Mouse (Mus musculus) G1E (cell line): ENCODE data around the gene Tfdp2. TPM values are rescaled to one million over a fixed set of nuclear protein-coding genes. Genes with fewer than 3 reads are reported as not detected.
A peak's percentile ranks its signal among the peaks of the same experiment; 100 is the strongest.

Experiments
- ATAC-seq: 2 replicates; pipeline ENCODE4 v1.8.0; 2016; ENCODE audit warnings: mild to moderate bottlenecking; ENCODE audit not compliant: insufficient number of reproducible peaks, poor library complexity, low FRiP score, severe bottlenecking; ENCODE audit errors: extremely low read depth
- DNase-seq: peaks from one replicate; pipeline ENCODE4 v3.0.0; 2012; ENCODE audit warnings: low spot score
- H3K27me3 ChIP-seq: 2 replicates; pipeline ENCODE4 v1.6.1; 2012; ENCODE audit warnings: mild to moderate bottlenecking, low read length, inconsistent platforms; ENCODE audit not compliant: insufficient read depth
- H3K36me3 ChIP-seq: replicated peaks from 2 replicates; pipeline ENCODE3; 2012; ENCODE audit warnings: mild to moderate bottlenecking, inconsistent platforms
- H3K4me1 ChIP-seq: 2 replicates; pipeline ENCODE4 v1.6.1; 2012; ENCODE audit warnings: low read depth, low read length, inconsistent platforms, mixed read lengths; ENCODE audit not compliant: insufficient read depth
- H3K4me3 ChIP-seq: 2 replicates; pipeline ENCODE4 v1.5.1; 2012; ENCODE audit warnings: low read depth, mild to moderate bottlenecking, inconsistent platforms, low read length, moderate library complexity, mixed read lengths
- H3K9me3 ChIP-seq: replicated peaks from 2 replicates; pipeline ENCODE4 v1.6.1; 2012; ENCODE audit warnings: inconsistent platforms
- CTCF ChIP-seq: IDR thresholded peaks from 2 replicates; pipeline ENCODE4 v1.5.1; 2012; ENCODE audit warnings: low read depth, low read length, inconsistent platforms, mixed read lengths
- GATA1 ChIP-seq: IDR thresholded peaks from 2 replicates; pipeline ENCODE4 v1.6.1; 2012; ENCODE audit warnings: borderline replicate concordance, low read length, inconsistent platforms, mixed read lengths
- GATA2 ChIP-seq: IDR thresholded peaks from 2 replicates; pipeline ENCODE4 v1.6.1; 2012; ENCODE audit warnings: low read depth, low read length, inconsistent platforms, borderline replicate concordance
- POLR2AphosphoS5 ChIP-seq: IDR thresholded peaks from 2 replicates; pipeline ENCODE4 v1.6.1; 2012; ENCODE audit warnings: low read depth, low read length, inconsistent platforms; ENCODE audit not compliant: insufficient replicate concordance
- TAL1 ChIP-seq: conservative IDR thresholded peaks from 2 replicates; pipeline ENCODE4 v1.6.1; 2012; ENCODE audit warnings: low read depth, low read length, inconsistent platforms, mixed read lengths
- polyA plus RNA-seq: library from polyadenylated mRNA; stranded (reverse); fragments of >175 nt; gene quantifications from 2 replicates; pipeline ENCODE4 v1.2.3, GENCODE M21; 2012
- total RNA-seq, 2 experiments: library from RNA; stranded (forward) in 1 of 2; stranded (reverse) in 1 of 2; fragments of 200-1000 nt in 1 of 2; fragments of >200 nt in 1 of 2; fragmentation: Nextera tagmentation in 1 of 2; gene quantifications; 2 replicates each; pipeline ENCODE4 v1.2.3; 2014 to 2017

Gene Tfdp2
- total and polyA plus RNA-seq, 3 experiments: 10.7 to 101 (median 42.7) TPM

- no peak overlapping the region for H3K4me3 ChIP-seq
- H3K27me3 ChIP-seq: no peaks in the 10 kb centered on the region
- H3K36me3 ChIP-seq: peaks cover 10% of the 10 kb centered on the region
- H3K9me3 ChIP-seq: no peaks in the 10 kb centered on the region
- ATAC-seq (no peak), DNase-seq (no peak)
- TF ChIP-seq TAL1 (no peak), CTCF (no peak), POLR2AphosphoS5 (no peak), GATA1 (no peak), GATA2 (no peak)
- no peaks in the 10 kb centered on the region; the same call in 1 of the 2 replicates for H3K4me1 ChIP-seq
Observed at GRCm38 (mm10) chr9:96238286-96238685, 42.2 kb downstream of the Tfdp2 start.

GRCm38 (mm10) chr9:96241134-96242097 is 45.3 kb downstream of the Tfdp2 start:
- Histone ChIP-seq H3K4me3 (no peak overlapping the region), H3K9me3 (no peaks in the 10 kb centered on the region), H3K4me1 (no peaks in the 10 kb centered on the region), H3K27me3 (no peaks in the 10 kb centered on the region), H3K36me3 (peaks cover 12% of the 10 kb centered on the region)
- no peak for DNase-seq
- ATAC-seq: no peak
- no peak for TF ChIP-seq GATA1
- TF ChIP-seq GATA2: no peak
- no peak for TF ChIP-seq CTCF
- no peak for TF ChIP-seq TAL1
- no peak for TF ChIP-seq POLR2AphosphoS5

GRCm38 (mm10) chr9:96243915-96244314 is 47.8 kb downstream of the Tfdp2 start:
- Histone ChIP-seq H3K4me3 (no peak overlapping the region), H3K36me3 (peaks cover 12% of the 10 kb centered on the region), H3K27me3 (no peaks in the 10 kb centered on the region), H3K9me3 (no peaks in the 10 kb centered on the region), H3K4me1 (no peaks in the 10 kb centered on the region)
- TF ChIP-seq TAL1: no peak
- no peak for TF ChIP-seq POLR2AphosphoS5
- TF ChIP-seq GATA2: no peak
- ATAC-seq: no peak
- no peak for DNase-seq

GRCm38 (mm10) chr9:96254812-96255211 is 58.7 kb downstream of the Tfdp2 start:
- Histone ChIP-seq H3K27me3 (no peaks in the 10 kb centered on the region), H3K9me3 (no peaks in the 10 kb centered on the region), H3K4me1 (peaks cover 8% of the 10 kb centered on the region), H3K36me3 (no peaks in the 10 kb centered on the region), H3K4me3 (no peak overlapping the region)
- no peak for DNase-seq
- no peak for TF ChIP-seq TAL1
- TF ChIP-seq CTCF: no peak
- no peak for TF ChIP-seq POLR2AphosphoS5
- no peak for TF ChIP-seq GATA1
- TF ChIP-seq GATA2: no peak
- ATAC-seq: no peak

GRCm38 (mm10) chr9:96258478-96258877 is 62.4 kb downstream of the Tfdp2 start:
- peak; percentile 48 for DNase-seq
- peaks cover 4% of the 10 kb centered on the region for H3K36me3 ChIP-seq
- no peaks in the 10 kb centered on the region for H3K27me3 ChIP-seq
- peaks cover 10% of the 10 kb centered on the region for H3K4me1 ChIP-seq
- H3K9me3 ChIP-seq: no peaks in the 10 kb centered on the region
- H3K4me3 ChIP-seq: no peak overlapping the region; the same call in 1 of the 2 replicates
- peak; percentile 77 for ATAC-seq
- TF ChIP-seq GATA1: no peak
- TF ChIP-seq POLR2AphosphoS5: no peak
- TF ChIP-seq GATA2: no peak
- no peak for TF ChIP-seq CTCF
- no peak for TF ChIP-seq TAL1

- H3K9me3 ChIP-seq: no peaks in the 10 kb centered on the region
- DNase-seq (peak; percentile 29), ATAC-seq (peak; percentile 36; the same call in 1 of the 2 replicates)
- TF ChIP-seq GATA2: no peak
- no peak for TF ChIP-seq CTCF
- no peak for TF ChIP-seq GATA1
- no peak for TF ChIP-seq TAL1
- TF ChIP-seq POLR2AphosphoS5: no peak
- H3K27me3 ChIP-seq: no peaks in the 10 kb centered on the region
- H3K36me3 ChIP-seq: peaks cover 4% of the 10 kb centered on the region
- peaks cover 7% of the 10 kb centered on the region for H3K4me1 ChIP-seq
- H3K4me3 ChIP-seq: peak overlapping the region; percentile 63
Observed at GRCm38 (mm10) chr9:96259017-96259512, 63.0 kb downstream of the Tfdp2 start.
